Mouse (Mus musculus) urinary bladder, postnatal 10 days (tissue): ENCODE results near the gene Hist1h2be.
A peak's percentile ranks its signal among the peaks of the same experiment; 100 is the strongest.
"Not testable (repeated sequence)": the region's sequence is repeated elsewhere in the genome, so short reads cannot be mapped to it uniquely, and the experiment has no call there.

Source experiments
- DNase-seq: peaks from one replicate; pipeline ENCODE4 v3.0.0; 2022; ENCODE audit warnings: low spot score

Hist1h2be gene

DNA sequence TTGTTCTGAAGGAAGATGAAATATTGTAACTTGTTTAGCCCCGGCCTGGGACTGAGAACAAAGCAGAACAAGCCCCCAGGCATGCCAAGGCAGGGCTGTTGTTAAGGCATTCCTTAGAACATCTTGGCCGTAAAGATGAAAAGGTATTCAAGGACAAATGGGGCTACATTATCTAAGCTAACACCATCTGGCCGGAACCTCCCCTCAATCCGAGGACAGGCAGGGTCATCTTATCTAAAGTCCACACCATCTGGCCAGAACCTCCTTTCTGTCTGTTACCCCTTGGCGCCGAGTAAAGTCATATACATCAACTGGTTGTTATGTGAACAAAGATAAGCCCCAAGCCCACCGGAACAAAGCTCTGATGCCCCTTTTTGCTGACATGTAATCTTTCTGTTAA is 29.0 kb downstream of the Hist1h2be start:
- not testable (repeated sequence) for DNase-seq

DNA sequence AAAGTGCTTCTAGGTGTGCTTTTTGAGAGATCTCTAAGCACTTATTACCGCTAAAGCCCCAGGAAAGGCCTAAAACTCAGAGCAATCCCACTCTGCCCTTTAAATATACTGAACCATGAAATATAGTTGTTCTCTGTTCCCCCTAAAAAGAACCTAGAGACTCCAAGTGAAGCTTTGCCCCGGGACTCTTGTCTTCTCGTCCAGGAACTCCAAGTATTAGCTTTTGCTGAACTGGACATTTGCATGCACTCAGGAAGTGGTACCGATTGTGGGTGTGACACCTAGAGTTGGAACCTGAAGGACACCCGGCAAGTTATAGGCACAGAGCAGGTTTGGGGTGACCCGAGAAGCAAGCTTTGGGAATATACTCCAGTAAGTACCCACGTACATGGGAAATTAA is 29.7 kb downstream of the Hist1h2be start:
- no peak for DNase-seq

DNA sequence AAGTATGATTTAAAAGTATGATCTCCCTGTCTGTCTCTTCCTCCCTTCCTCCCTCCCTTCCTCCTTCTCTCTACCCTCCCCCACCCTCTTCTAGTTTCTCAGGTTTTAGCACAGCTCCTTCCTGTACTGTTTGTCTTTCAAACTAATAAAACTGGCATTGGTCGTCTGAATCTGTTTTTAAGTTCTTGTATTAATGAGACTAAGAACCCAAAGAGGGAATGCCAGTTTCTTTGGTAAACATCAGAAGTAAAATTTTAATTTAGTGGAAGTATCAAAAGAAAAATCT is 34.0 kb downstream of the Hist1h2be start:
- no peak for DNase-seq

- no peak for DNase-seq
Measured at GRCm38 (mm10) chr13:23586099-23586939, 34.6 kb downstream of the Hist1h2be start.

DNA sequence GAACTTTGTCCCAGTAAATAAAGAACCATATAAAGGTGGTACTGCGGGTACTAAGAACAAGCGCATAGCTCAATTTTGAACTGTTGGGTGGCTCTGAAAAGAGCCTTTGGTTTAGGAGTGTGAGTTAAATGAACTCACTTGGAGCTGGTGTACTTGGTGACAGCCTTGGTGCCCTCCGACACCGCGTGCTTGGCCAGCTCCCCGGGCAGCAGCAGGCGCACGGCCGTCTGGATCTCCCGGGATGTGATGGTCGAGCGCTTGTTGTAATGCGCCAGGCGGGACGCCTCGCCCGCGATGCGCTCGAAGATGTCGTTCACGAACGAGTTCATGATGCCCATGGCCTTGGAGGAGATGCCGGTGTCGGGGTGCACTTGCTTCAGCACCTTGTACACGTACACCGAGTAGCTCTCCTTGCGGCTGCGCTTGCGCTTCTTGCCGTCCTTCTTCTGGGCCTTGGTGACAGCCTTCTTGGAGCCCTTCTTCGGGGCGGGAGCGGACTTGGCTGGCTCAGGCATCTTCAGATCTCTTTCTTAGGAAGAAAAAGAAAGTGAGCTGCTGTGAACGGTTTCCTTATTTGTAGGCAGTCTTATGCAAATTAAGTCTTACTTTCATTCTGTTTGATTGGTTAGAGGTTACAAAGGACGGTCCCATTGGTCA is 35.4 kb downstream of the Hist1h2be start:
- not testable (repeated sequence) for DNase-seq

- DNase-seq: peak; percentile 20
Measured at GRCm38 (mm10) chr13:23585029-23585441, 35.9 kb downstream of the Hist1h2be start.

DNA sequence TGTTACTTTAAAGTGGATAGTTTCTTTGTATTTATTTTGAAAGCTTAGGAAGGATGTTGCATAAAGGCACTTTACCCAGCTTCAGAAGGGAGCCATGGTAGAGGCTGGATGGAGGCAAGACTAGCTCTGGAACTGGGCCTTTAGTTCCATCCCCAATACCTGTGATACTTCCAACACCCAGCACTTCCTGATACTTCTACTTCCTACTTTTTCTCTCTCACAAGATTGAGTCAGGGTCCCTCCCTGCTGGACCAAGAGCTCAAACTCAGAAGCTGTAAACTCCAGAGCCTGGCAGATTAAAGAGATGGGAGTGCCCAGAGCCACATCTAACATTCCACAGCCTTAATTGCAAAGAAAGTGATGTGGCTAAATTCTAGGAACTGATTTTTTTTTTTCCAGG is 36.6 kb downstream of the Hist1h2be start:
- no peak for DNase-seq

- no peak for DNase-seq
Measured at GRCm38 (mm10) chr13:23583387-23584068, 37.4 kb downstream of the Hist1h2be start.

DNA sequence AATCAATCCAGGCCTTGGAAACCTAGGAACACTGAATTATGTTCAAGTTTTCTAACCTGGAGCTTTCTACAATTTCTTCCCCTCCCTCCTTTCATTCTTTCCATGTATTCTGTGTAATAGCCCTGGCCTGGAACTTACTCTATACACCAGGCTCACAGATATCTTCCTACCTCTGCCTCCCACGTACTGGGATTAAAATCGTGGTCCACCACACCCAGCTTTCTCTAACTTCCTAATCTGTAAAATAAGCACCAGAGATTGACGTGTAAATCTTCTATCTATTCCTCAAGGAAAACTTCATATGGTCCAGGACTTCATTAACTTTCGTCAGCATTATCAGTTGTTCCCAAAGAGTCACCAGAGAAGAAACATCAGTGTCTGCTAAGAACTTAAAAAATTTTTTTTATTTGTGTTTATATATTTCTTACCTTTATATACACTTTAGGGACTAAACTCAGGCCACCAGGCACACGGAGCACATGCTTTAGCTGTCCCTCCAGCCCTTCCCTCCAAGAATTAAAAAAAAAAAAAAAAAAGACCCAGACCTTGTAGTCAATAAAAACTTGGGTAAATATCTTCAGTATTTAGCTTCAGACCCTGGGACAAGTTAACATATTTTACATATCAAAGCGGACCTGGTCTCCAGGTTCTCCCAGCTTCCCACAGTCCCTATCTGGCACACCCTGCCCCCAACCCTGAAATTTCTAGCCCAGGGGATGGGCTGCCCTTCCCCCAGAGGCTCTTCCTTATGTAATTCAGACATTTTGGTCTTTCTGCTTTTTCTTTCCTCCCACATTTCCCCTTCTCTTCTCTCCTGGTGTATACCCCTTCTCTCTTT is 38.5 kb downstream of the Hist1h2be start:
- DNase-seq: no peak

DNA sequence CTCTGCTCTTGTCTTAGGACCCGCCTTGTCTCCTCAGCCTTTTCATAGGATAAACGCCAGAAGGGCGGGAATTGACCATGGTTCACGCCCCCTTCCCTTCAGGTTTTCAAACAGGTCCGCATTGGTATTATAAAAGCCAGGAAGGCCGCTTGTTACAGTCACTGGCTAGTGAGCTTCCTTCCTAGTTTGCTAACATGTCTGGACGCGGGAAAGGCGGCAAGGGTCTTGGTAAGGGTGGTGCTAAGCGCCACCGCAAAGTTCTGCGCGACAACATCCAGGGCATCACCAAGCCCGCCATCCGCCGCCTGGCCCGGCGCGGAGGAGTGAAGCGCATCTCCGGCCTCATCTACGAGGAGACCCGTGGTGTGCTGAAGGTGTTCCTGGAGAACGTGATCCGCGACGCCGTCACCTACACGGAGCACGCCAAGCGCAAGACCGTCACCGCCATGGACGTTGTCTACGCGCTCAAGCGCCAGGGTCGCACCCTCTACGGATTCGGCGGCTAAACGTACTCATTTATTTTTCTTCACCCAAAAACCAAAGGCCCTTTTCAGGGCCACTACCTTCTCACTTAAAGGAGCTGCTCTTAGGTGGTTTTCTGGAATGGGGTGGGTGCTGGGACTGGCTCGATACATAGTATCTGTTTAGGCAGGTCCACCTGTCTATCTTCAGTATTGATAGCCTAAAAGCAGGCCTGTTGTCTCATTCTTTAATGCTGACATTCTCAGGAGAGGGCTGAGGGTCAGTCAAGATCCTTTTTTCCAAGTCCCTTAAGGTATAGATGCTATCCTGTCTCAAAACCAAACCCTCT is 39.3 kb downstream of the Hist1h2be start, which contains the start of gene Hist1h4d:
Gene Hist1h4d, plus strand, starts transcription at position 191 of the 811 bp plus-strand sequence.
- DNase-seq: peak; percentile 79

DNA sequence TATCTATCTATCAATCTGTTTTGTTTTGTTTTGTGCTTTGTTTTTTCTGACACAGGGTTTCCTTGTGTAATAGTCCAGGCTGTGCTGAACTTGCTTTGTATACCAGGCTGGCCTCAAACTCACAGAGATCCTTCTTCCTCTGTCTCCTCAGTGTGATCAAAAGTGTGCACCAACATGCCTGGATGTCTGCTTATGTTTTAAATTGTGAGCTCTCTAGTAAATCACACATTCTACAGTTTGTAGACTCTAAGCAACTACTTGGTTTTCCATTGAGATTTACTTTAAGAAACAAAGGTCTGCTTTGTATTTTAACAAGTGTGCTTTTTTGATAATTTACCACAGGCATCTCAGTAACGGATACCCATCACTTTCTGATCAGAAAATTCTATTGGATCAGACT is 43.1 kb downstream of the Hist1h2be start:
- no peak for DNase-seq

DNA sequence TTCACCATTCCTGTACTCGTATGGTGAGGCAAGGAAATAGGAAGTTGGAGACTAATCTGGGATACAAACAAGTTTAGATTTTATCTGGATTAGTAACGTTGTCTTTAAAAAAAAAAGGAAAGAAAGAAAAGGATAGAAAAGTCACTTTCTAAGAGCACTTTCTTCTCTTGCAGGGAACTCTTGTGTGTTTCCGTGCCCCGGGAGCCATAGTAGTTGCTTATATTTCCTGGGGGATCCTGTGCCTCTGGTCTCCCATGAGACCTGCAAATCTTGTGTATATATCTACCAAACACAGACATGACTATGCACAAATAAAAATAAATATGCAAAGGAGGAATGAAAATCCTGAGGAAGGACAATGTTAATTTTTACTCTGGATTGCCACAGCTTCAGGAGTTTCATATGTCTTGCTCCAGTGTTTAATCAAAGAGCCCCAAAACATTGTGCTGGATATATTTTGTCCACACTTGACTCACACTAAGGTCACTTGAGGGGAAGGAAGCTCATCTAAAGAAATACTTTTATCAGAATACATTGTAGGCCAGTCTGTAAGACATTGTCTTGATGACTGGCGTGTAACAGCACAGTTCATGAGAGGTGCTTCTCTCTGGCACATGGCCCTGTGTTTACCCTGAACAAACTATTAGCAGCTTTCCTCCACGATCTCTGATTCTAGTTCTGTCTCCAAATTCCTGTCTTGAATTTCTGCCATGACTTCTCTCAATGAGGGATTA is 43.9 kb downstream of the Hist1h2be start:
- no peak for DNase-seq

DNA sequence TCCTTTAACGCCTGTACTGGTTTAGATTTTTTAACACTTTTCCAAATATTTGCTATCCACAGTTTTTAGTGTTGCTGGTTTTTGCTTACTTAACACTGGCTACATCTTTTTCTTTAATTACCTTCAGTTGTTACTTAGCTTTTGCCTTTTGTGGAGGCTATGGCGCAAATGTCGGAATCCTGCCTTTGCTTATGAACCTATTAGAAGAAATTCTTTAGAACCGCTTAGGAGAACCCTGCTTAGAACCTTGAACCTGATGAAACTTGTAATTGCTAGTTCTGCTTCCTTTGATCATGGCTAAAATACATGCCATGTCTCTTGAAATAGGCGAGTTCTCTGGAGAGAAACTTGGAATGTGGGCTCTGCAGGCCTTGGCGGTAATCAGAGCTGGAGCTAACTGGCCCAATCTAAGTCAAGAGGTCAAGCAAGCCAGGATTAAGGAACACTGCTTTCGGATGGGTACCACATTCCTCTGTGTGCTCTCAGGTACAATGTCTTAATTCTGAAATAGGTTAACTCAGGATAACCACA is 44.5 kb downstream of the Hist1h2be start:
- DNase-seq: no peak

DNA sequence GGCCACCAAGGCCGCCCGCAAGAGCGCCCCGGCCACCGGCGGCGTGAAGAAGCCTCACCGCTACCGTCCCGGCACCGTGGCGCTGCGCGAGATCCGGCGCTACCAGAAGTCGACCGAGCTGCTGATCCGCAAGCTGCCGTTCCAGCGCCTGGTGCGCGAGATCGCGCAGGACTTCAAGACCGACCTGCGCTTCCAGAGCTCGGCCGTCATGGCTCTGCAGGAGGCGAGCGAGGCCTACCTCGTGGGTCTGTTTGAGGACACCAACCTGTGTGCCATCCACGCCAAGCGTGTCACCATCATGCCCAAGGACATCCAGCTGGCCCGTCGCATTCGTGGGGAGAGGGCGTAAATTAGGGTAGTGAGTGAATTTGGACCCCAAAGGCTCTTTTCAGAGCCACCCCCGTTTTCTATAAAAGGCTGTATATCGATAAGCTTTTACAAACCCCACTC is 45.0 kb downstream of the Hist1h2be start:
- not testable (repeated sequence) for DNase-seq

DNA sequence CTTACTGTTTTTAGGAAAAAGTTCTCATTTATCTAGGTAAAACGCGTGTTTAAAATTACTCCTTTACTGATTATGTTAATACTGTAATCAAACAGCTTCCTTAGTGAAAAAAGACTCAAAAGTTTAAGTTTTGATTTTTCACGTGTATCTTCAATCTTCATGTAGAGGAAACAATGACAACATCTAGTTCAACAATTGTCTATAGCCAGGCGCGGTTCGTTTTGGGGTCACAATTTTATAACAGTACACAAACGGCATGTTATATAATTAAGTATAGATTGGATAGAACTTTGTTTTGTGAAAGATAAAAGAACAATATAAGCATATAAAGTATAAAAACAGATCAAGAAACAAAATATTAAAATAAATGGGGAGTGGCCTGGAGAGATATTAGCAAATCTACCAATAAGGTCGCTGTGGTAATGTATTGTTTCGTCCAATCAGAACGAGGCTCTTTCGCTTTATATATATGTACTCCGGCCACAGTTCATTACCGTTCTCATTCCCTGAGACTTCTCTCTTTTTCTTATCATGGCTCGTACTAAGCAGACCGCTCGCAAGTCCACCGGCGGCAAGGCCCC is 45.6 kb downstream of the Hist1h2be start, which contains the start of gene Hist1h3d:
Gene Hist1h3d, plus strand, starts transcription at position 493 of the 581 bp plus-strand sequence.
- no peak for DNase-seq

DNA sequence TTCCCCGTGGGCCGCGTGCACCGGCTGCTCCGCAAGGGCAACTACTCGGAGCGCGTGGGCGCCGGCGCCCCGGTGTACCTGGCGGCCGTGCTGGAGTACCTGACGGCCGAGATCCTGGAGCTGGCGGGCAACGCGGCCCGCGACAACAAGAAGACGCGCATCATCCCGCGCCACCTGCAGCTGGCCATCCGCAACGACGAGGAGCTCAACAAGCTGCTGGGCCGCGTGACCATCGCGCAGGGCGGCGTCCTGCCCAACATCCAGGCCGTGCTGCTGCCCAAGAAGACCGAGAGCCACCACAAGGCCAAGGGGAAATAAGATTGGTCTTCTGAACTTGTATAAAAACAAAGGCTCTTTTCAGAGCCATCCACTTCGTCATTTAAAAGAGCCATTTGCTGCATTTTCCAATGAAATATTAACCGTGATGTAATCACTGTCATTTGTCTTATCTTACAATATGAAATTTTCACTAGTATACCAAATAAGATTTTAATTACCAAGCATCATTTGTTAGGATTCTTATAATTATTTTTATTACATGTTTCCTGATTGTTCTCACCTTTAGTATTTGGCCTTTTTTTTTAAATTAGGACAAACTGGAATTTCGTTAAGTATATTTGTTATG is 46.3 kb downstream of the Hist1h2be start:
- not testable (repeated sequence) for DNase-seq

DNA sequence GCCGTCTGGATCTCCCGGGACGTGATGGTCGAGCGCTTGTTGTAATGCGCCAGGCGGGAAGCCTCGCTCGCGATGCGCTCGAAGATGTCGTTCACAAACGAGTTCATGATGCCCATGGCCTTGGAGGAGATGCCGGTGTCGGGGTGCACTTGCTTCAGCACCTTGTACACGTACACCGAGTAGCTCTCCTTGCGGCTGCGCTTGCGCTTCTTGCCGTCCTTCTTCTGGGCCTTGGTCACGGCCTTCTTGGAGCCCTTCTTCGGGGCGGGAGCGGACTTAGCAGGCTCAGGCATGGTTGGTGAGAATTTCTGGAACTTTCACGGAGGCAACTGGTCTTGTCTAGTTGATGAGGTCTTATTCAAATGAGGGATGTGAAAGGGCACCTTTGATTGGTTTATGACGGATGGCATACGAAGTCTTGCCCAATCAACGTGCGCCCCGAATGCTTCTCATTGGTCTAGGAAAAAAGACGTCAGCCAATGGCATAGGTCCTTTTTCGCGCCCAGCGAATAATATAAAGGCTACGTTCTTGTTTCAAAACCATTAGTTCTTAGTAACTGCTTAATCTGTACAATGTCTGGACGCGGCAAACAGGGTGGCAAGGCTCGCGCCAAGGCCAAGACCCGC is 46.9 kb downstream of the Hist1h2be start, which contains the start of the genes Hist1h2bf and Hist1h2ad:
Gene Hist1h2bf, minus strand, starts transcription at position 299 of the 627 bp plus-strand sequence.
Gene Hist1h2ad, plus strand, starts transcription at position 484 of the 627 bp plus-strand sequence.
- DNase-seq: peak; percentile 48
